Mouse (Mus musculus) cerebellum, postnatal 4 days (tissue): ENCODE data around the gene Cnot11.
"Not testable (repeated sequence)": the region's sequence is repeated elsewhere in the genome, so short reads cannot be mapped to it uniquely, and the experiment has no call there.

Experiments used
- DNase-seq, 2 experiments: peaks; one replicate each; pipeline ENCODE4 v3.0.0; 2022; ENCODE audit warnings: low spot score in 2 of 2, mixed read lengths in 1 of 2

The Cnot11 gene

DNA sequence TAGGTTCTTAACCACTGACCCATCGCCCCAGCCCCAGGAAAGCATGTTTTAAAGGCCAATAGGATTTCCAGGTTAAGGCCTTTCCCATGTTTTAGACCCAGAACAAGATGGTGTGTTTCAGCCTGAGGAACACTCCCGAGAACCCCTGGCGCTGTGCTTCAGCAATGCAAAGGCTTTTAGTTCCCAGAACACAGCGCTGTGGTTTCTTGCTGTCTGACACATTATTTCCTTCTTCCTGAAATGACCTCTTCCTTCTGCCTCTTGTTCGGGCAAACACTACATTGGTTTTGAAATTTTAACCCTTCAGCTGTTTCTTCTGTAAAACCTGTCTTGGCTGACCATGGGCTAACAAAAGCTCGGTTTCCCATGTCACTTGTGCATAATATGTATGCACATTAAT is 44.3 kb downstream of the Cnot11 start:
- DNase-seq: no peak

GRCm38 (mm10) chr1:39581215-39581614 is 46.4 kb downstream of the Cnot11 start:
- DNase-seq: no peak

GRCm38 (mm10) chr1:39583173-39583572 is 48.4 kb downstream of the Cnot11 start:
- no peak for DNase-seq

- no peak for DNase-seq
Measured at GRCm38 (mm10) chr1:39585416-39585815, 50.6 kb downstream of the Cnot11 start.

- DNase-seq: no peak
Measured at GRCm38 (mm10) chr1:39590193-39590592, 55.4 kb downstream of the Cnot11 start.

DNA sequence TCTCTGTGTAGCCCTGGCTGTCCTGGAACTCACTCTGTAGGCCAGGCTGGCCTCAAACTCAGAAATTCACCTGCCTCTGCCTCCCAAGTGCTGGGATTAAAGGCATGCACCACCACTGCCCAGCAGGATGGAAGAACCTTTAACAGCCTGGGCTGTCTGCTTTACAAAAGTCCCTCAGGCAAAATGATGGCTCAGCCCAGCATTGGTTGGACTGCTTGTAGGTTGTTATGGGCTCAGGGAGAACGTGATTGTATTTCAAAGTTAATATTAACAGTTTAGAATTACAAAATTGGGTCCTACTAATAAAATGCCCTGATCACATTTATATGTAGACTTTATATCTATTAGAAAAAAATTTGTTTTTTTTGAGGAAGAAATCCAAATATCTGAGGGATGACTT is 56.8 kb downstream of the Cnot11 start:
- not testable (repeated sequence) for DNase-seq

DNA sequence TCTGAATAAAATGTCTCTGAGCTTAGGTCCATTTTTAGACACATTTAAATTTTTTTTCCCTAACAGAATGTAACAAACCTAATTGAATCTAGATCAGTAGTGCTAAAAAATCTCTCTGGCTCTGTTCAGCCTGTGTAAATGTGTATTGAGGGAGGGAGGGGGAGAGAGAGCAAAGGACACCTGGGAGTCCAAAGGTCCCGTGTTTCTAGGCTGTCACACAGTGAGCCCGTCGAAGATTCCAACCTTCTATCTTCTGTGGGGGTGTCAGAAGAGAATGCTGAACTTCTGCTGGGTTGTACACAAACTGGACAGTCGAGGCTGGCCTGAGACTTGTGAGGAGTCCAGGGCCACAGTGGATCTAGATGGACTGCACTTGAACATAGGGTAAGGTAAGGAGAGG is 57.3 kb downstream of the Cnot11 start:
- DNase-seq: no peak

GRCm38 (mm10) chr1:39593836-39594235 is 59.0 kb downstream of the Cnot11 start:
- DNase-seq: no peak
